Mouse (Mus musculus) liver, postnatal 0 days (tissue): ENCODE data around the gene Stra6l.

ENCODE experiments used
- CTCF ChIP-seq: sonication (generic); IDR thresholded peaks from 2 replicates; pipeline ENCODE4 v1.5.1; 2016; ENCODE audit warnings: antibody characterized with exemption, low read depth
- EP300 ChIP-seq: IDR thresholded peaks from 2 replicates; pipeline ENCODE4 v1.6.1; 2016; ENCODE audit warnings: antibody characterized with exemption, low read depth, mild to moderate bottlenecking

- no peak for TF ChIP-seq EP300
- no peak for TF ChIP-seq CTCF
Measured at GRCm38 (mm10) chr4:45822781-45823575, 25.5 kb upstream of the Stra6l start.
